In the genomic region with DNA sequence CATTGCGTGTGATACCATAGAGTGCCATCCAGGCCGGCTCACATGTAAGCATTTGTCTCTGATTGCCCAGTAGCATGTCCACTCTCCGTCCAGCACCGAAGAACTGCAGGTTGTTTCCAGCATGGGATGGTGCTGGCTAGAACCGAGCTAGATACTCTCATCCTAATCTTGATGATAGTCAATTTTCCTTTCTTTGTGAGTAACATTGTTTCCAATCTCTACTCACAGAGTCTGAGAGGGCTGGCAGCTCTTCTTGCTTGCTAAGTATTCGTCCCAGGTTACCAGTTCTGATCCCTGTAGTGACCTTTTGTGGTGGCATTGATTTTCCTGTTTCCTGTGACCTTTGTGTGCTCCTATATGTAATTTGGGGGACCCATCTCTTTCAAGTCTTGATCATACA, we compare ENCODE assay signal across 34 mouse cellular contexts.
"Had no signal": no experiment of that assay in that cellular context is flagged by ENCODE, and none has a peak within 500 bp of the region (broad histone marks: within the 10 kb centered on the region; RNA-seq: fewer than 3 reads in every experiment).

No protein-coding gene starts in this region.

- H3K4me2 ChIP-seq: heart, embryonic 11.5 days; heart, embryonic 13.5 days; heart, embryonic 15.5 days; hindbrain, embryonic 12.5 days; hindbrain, embryonic 13.5 days; hindbrain, embryonic 14.5 days; hindbrain, embryonic 15.5 days; intestine, embryonic 15.5 days; kidney, embryonic 15.5 days had no signal

- H3K36me3 ChIP-seq: heart, embryonic 10.5 days; heart, embryonic 13.5 days; heart, embryonic 15.5 days; hindbrain, embryonic 10.5 days; hindbrain, embryonic 12.5 days; hindbrain, embryonic 13.5 days; hindbrain, embryonic 15.5 days; intestine, embryonic 15.5 days; kidney, embryonic 15.5 days had no signal

- H3K27me3 ChIP-seq: hindbrain, embryonic 12.5 days; hindbrain, embryonic 13.5 days; hindbrain, embryonic 15.5 days; intestine, embryonic 15.5 days; kidney, embryonic 15.5 days had no signal

- H3K9me3 ChIP-seq: heart, embryonic 10.5 days; heart, embryonic 13.5 days; heart, embryonic 15.5 days; hindbrain, embryonic 10.5 days; hindbrain, embryonic 12.5 days; hindbrain, embryonic 13.5 days; hindbrain, embryonic 15.5 days; intestine, embryonic 15.5 days; kidney, embryonic 15.5 days had no signal

- H3K9ac ChIP-seq: heart, embryonic 13.5 days; heart, embryonic 15.5 days; hindbrain, embryonic 12.5 days; hindbrain, embryonic 13.5 days; hindbrain, embryonic 14.5 days; hindbrain, embryonic 15.5 days; intestine, embryonic 15.5 days; kidney, embryonic 15.5 days had no signal

- H3K4me1 ChIP-seq: heart, embryonic 10.5 days; heart, embryonic 13.5 days; heart, embryonic 15.5 days; intestine, embryonic 15.5 days; kidney, embryonic 15.5 days had no signal

- H3K4me3 ChIP-seq: heart, embryonic 10.5 days; heart, embryonic 13.5 days; heart, embryonic 15.5 days; hindbrain, embryonic 10.5 days; hindbrain, embryonic 12.5 days; hindbrain, embryonic 13.5 days; hindbrain, embryonic 15.5 days; intestine, embryonic 15.5 days; kidney, embryonic 15.5 days; layer of hippocampus, adult 2 months had no signal

- DNase-seq: heart, postnatal 10 days; heart, postnatal 14 days; heart, postnatal 36 days; heart, postnatal 4 days; kidney, adult 11 months; kidney, adult 18-20 months; kidney, adult 2 months; kidney, adult 8-10 months; kidney, adult 9 months; kidney, postnatal 10 days; kidney, postnatal 14 days; kidney, postnatal 25 days; kidney, postnatal 36 days; kidney, postnatal 4 days; layer of hippocampus, adult 9-11 months; layer of hippocampus, postnatal 36 days had no signal

- ATAC-seq: hindbrain, embryonic 16.5 days; hindbrain, postnatal 0 days; inflammation-experienced regulatory T-cells, adult 6 months; intestine, embryonic 15.5 days; intestine, embryonic 16.5 days; intestine, postnatal 0 days had no signal

- H3K27ac ChIP-seq: heart, embryonic 10.5 days; heart, embryonic 13.5 days; heart, embryonic 15.5 days; hindbrain, embryonic 10.5 days; hindbrain, embryonic 12.5 days; hindbrain, embryonic 13.5 days; hindbrain, embryonic 14.5 days; hindbrain, embryonic 15.5 days; hindbrain, postnatal 0 days; intestine, embryonic 15.5 days; kidney, embryonic 15.5 days; kidney, postnatal 0 days; layer of hippocampus, adult 2 months had no signal
